Mouse (Mus musculus) frontal cortex, postnatal 10 days (tissue): ENCODE measurements around the gene Clmn.
"Not testable (repeated sequence)": the region's sequence is repeated elsewhere in the genome, so short reads cannot be mapped to it uniquely, and the experiment has no call there.

Source experiments
- DNase-seq, 2 experiments: peaks; one replicate each; pipeline ENCODE4 v3.0.0; 2022; ENCODE audit warnings: low spot score in 2 of 2, mixed read lengths in 1 of 2

The Clmn gene

DNA sequence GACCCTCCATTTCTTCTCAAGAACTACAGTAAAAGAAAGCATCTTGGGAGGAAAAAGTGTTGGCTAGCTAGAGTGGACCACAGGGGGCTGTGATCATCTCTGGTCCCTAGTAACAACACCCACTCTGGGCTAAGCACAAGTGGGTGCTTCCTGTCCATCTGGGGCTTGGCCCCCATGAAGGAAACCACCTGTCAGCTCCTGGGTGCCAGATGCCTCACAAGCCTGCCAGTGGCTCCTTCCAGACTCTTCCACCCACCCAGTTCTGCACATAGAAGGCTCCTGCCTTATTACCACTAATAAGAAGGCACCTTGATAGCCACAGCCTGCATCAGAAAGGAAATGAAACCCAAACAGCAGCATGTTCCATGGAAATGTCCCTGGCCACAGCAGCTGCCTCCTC, 26.4 kb downstream of the Clmn start:
- no peak for DNase-seq

- no peak for DNase-seq
Measured at GRCm38 (mm10) chr12:104837957-104838401, 26.9 kb downstream of the Clmn start.

GRCm38 (mm10) chr12:104837111-104837837, 27.6 kb downstream of the Clmn start:
- peak; percentile 45 to 67 for DNase-seq

DNA sequence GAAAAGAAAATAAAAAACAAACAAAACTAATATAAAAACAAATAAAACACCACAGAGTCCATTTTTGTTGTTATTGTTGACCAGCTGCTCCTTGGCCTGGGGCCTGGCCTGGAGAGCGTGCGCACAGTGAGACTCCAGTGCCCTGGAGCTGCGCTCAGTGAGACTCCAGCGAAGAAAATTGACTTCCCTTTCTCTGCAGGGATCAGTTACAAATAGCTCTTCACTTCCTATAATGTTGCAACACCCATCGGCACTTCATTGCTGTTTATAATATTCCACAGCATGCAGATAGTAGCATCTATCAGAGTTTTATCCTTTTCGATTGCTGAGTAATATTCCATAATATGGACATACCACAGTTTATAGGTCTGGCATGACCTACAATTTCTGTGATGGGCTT, 28.6 kb downstream of the Clmn start:
- no peak for DNase-seq

- DNase-seq = no peak
Measured at GRCm38 (mm10) chr12:104835369-104836094, 29.3 kb downstream of the Clmn start.

- no peak for DNase-seq
Measured at GRCm38 (mm10) chr12:104834772-104835171, 30.1 kb downstream of the Clmn start.

DNA sequence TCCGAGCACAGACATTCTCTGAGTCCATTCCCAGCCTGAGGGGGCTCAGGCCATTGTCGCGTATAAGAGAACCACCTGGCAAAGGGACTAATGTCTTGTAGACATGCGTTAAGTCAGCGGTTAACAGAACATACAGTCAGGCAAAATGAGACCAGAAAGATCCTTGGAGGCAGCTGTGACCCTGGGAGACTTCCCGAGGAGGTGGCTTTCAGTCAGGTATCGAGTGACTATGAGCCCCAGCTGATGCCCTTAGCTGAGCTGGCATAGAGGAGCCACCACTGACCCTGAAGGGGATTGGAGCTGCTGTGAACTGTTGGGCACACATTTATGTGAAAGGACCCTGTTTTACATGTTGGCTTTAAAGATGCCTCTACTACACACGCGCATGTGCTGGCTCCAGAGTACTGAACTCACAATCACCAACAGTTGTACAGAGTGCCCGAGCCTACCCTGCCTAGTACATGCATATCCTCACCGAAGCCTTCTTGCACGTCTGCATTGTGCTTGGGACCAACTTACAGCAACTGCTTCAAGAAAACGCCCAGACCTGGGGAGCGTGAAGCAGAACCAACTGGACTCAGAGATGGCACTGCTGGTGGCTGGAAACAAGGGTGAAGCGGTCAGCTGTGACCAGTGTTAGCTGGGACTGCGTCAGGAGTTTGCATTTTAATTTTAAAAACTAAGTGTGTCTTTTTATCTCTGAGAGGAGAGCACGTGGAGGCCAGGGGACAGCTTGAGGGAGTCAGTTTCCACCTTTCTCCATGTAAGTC, 34.0 kb downstream of the Clmn start:
- DNase-seq = no peak

DNA sequence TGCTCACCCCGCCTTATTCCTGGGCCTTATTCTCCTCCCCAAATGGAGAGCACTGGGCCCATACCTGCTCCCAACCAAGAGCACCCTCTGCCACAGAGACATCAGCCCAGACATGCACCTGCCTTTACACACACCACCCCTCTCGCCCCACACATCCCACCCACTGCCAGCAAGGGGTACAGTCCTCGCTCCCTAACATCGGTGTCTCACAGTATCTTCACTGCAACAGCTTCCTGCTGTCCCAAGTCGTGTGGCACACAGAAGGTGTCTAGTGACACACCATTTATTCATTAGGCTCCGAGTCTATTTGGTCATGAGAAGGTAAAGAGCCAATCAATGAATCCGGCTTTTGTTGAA, 34.6 kb downstream of the Clmn start:
- no peak for DNase-seq

DNA sequence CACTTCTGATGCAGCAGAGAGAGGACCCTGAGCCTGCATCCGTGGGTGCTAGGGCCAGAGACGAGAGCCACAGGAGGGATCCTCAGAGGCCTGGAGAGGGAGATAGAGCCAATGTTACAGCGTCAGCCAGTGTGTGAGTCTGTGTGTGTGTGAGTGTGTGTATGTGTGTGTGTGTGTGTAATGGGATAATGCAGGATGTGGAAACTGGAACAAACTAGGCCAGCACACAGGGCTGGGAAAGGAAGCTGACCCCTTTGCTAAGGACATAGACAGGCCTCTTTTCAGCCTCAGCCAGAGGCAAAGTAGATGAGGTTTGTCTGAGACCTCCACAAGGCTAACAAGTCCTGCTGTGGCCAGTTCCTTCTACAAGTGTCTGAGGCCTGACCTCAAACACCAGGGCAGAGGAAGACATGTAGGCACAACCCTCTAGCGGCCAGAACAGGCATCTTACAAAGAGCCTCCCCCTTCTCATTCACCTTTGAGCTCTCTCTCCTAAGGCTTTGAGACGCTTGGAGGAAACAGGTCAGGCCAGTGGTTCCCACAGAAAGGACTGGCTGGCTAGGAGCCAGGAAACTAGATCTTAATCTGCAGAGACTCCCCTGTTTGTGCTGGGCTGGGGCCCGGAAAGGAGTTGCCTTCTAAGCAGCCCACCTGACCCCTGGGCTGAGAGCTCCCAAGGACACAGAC, 35.1 kb downstream of the Clmn start:
- peak in 1 of 2 experiments; percentile 23 for DNase-seq

- not testable (repeated sequence) for DNase-seq
Measured at GRCm38 (mm10) chr12:104828986-104829385, 35.9 kb downstream of the Clmn start.

DNA sequence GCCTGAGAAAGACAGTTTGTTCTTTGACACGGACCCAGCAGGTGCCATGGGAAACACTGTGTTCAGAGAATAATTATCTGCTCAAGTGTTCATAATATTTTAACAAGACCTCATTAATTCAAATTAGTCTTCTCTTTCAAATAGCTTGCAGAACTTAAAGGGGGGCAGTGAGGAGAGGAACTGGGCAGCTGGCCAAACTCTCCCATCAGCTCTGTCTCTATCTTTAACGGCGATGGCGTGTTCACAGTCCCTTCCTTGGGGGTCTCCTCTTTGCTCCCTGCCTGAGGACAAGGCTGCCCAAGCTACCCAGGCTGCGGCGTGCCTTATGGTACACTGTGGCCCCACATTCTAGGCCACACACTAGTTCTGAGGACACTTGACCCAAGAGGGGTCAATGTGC, 37.2 kb downstream of the Clmn start:
- no peak for DNase-seq

GRCm38 (mm10) chr12:104824907-104825267, 40.0 kb downstream of the Clmn start:
- DNase-seq = no peak

DNA sequence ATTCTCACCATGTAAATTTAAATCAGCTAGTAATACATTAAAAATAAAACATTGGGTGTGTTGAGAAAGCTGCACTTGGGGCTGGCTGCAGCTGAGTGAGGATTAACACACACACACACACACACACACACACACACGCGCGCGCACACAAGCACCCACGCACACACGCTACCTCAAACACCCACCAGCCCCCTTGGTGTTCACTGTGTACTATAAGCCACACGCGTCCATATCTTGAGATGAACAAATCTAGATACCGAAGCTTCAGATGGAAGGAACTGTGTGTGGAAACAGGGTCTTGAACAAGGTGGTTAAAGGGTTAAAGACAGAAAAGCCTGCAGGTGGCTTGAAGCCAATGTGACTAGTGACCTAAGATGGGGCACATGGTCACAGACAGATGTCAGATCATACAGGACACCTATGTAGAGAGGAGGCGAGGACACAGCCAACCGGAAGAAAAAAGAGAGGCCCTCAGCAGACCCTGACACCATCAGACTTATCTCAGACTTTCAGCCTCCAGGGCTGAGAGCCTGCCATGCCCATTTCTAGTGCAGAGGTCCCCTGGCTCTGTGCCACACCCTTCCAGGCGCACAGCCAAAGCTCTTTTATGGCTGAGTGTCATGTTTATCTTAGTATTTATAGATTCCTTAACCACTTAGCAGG, 40.5 kb downstream of the Clmn start:
- DNase-seq = no peak

GRCm38 (mm10) chr12:104823722-104824121, 41.2 kb downstream of the Clmn start:
- DNase-seq = no peak

DNA sequence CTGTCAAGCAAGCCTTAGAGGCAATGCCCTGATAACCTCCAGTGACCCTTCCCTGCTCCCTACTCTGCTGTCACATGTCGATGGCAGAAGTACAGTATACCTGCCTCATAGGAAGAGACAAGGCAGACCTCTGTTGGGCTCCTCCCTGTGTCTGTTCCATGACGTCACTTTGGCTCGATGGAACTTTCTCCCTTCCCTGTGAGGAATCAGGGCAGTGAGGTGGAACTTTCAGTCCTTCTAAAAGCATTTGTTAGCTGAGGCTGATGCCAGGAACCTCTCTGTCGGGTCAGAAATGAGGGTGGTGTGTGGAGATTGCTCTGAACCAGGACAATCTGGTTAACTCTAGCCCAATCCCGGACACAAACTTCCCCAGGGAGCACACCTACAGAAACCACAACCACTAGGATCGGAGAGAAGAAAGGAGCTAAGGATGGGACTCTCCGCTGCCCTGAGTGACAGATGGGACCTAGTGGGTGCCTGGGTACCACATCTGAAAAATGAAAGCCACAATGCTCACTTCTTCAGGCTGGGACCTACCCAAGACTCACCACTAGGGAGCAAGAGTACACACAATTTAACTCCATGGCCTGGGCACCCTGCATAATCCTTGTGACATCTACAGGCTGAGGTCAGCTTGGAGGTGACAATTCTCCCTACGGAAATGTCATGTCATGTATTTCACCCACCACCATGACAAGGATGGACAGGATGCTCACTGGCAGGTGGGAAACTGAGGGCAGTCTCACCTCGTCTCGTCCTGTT, 41.9 kb downstream of the Clmn start:
- DNase-seq = no peak

DNA sequence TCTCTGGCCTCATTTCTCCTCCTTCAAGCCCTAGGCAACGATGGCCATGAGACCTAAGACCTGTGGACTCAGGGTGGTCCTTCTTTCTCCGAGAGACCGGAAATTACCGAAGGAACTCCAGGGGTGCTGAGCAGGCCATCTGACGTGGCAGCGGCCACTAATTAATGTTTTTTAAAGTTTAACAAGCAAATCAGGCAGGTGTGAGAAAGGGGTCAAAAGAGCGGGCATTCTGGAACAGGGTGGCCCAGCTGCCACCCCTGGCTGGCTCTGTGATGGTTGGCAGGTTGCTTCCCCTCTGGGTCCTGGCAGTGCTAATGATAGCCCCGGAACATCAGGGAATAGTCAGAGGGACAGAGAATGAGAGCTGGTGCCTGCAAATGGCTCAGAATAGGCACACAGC, 42.7 kb downstream of the Clmn start:
- no peak for DNase-seq

- no peak for DNase-seq
Measured at GRCm38 (mm10) chr12:104820061-104820460, 44.8 kb downstream of the Clmn start.

GRCm38 (mm10) chr12:104819050-104819449, 45.8 kb downstream of the Clmn start:
- DNase-seq = no peak

GRCm38 (mm10) chr12:104818057-104818456, 46.8 kb downstream of the Clmn start:
- DNase-seq = no peak

GRCm38 (mm10) chr12:104817172-104817866, 47.6 kb downstream of the Clmn start:
- DNase-seq = no peak
